Mouse (Mus musculus) lung, embryonic 15.5 days (tissue): ENCODE results near the gene Zcchc8. TPM values are rescaled to one million over a fixed set of nuclear protein-coding genes. Genes with fewer than 3 reads are reported as not detected.

Source experiments
- ATAC-seq: fragments of 200-750 bp; cut with Nextera tagmentation; 2 replicates; pipeline ENCODE4 v1.8.0; 2017; ENCODE audit warnings: moderate number of reproducible peaks, borderline replicate concordance; ENCODE audit not compliant: low FRiP score, low TSS enrichment; ENCODE audit errors: extremely low read depth
- H3K27ac ChIP-seq: fragments of 300-500 bp; sonication (generic); 2 replicates; pipeline ENCODE4 v1.5.1; 2015; ENCODE audit warnings: moderate library complexity, mild to moderate bottlenecking, inconsistent platforms
- H3K27me3 ChIP-seq: fragments of 300-500 bp; sonication (generic); 2 replicates; pipeline ENCODE4 v1.6.1; 2015; ENCODE audit warnings: inconsistent platforms
- H3K36me3 ChIP-seq: fragments of 300-500 bp; sonication (generic); 2 replicates; pipeline ENCODE4 v1.6.1; 2015; ENCODE audit warnings: inconsistent platforms
- H3K4me1 ChIP-seq: fragments of 300-500 bp; sonication (generic); 2 replicates; pipeline ENCODE4 v1.6.1; 2015; ENCODE audit warnings: inconsistent platforms
- H3K4me2 ChIP-seq: fragments of 300-500 bp; sonication (generic); 2 replicates; pipeline ENCODE4 v1.6.1; 2015; ENCODE audit warnings: inconsistent platforms, mild to moderate bottlenecking, moderate library complexity
- H3K4me3 ChIP-seq: fragments of 300-500 bp; sonication (generic); 2 replicates; pipeline ENCODE4 v1.5.1; 2015; ENCODE audit warnings: mild to moderate bottlenecking, inconsistent platforms
- H3K9ac ChIP-seq: fragments of 300-500 bp; sonication (generic); 2 replicates; pipeline ENCODE4 v1.6.1; 2015; ENCODE audit warnings: inconsistent platforms
- H3K9me3 ChIP-seq: fragments of 300-500 bp; sonication (generic); 2 replicates; pipeline ENCODE4 v1.6.1; 2016; ENCODE audit warnings: inconsistent platforms
- WGBS: fragments of 180-500 bp; shearing (Covaris S2); methylation state at CpG from one replicate; pipeline ENCODE4 v1.1.7; 2015; 5-methylcytosine and 5-hydroxymethylcytosine counted together
- polyA plus RNA-seq: library from polyadenylated mRNA; unstranded; fragments of >200 nt; fragmentation: Nextera tagmentation; extraction: Ambion mirVana; gene quantifications from 2 replicates; pipeline ENCODE4 v1.2.1, GENCODE M21; 2015

Gene Zcchc8
- polyA plus RNA-seq, 1 experiment from 2014 or later: 90.4 TPM

DNA sequence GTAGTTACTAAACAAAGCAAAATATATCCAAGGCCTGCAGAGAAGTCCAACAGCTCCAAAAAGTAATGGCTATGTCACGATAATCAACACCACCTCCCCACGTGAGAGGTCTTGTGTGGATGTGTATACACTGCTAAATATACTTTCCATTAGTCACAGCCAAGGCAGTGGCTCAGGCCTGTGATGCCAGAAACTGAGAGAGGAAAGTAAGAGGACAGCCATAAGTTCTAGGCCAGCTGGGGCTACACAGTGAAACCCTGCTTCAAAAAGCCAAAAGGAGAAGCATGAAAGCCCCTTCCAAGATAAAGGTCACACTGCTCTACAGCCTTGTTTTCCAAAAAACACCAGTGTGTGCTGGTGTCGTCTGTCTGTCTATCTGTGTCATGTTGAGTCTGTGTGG lies 59.3 kb downstream of the Zcchc8 start:
- peaks cover 34% of the 10 kb centered on the region for H3K4me1 ChIP-seq
- no peaks in the 10 kb centered on the region for H3K36me3 ChIP-seq
- no peak for ATAC-seq
- no peaks in the 10 kb centered on the region for H3K9me3 ChIP-seq
- 33% methylated on average over 3 of the region's 3 CpGs for WGBS
- H3K9ac ChIP-seq: no peak overlapping the region
- H3K27ac ChIP-seq: peak overlapping the region; percentile 82
- no peak overlapping the region for H3K4me3 ChIP-seq
- 0 out of 2 replicates have a peak overlapping the region, but pooled peaks have one; percentile 8 for H3K4me2 ChIP-seq
- H3K27me3 ChIP-seq: no peaks in the 10 kb centered on the region

DNA sequence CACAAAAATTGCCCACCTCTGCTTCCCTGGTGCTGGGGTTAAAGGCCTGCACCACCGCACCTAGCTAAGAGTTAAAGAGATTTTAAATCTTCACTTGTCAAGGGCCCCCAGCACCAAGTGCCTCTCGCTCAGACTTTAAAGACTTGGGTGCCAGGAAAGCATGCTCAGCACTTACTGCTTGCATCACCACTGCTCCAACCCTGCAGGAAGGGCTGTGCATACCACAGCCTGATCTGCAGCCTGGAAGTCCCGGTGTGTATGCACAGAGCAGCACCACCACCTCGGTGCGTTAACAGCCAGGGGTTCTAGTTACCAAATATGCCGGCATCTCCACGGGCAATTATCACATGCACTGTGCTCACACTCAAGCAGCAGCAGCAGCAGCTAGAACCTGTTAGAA lies 63.2 kb downstream of the Zcchc8 start:
- Histone ChIP-seq H3K9me3 (no peaks in the 10 kb centered on the region), H3K9ac (no peak overlapping the region), H3K27ac (no peak overlapping the region), H3K4me1 (peaks cover 24% of the 10 kb centered on the region), H3K4me2 (no peak overlapping the region), H3K27me3 (no peaks in the 10 kb centered on the region), H3K4me3 (no peak overlapping the region), H3K36me3 (peaks cover 10% of the 10 kb centered on the region)
- WGBS: 42% methylated on average over 7 of the region's 7 CpGs
- ATAC-seq: no peak

GRCm38 (mm10) chr5:123654937-123655336 lies 66.0 kb downstream of the Zcchc8 start:
- no peaks in the 10 kb centered on the region for H3K27me3 ChIP-seq
- H3K36me3 ChIP-seq: peaks cover 10% of the 10 kb centered on the region
- H3K27ac ChIP-seq: no peak overlapping the region
- H3K4me3 ChIP-seq: no peak overlapping the region
- no peak overlapping the region for H3K4me2 ChIP-seq
- WGBS: 63% methylated on average over 5 of the region's 5 CpGs
- H3K9ac ChIP-seq: no peak overlapping the region
- ATAC-seq: no peak
- H3K4me1 ChIP-seq: peaks cover 8% of the 10 kb centered on the region; the same call in 1 of the 2 replicates
- H3K9me3 ChIP-seq: no peaks in the 10 kb centered on the region

GRCm38 (mm10) chr5:123653287-123653801 lies 67.6 kb downstream of the Zcchc8 start:
- no peak overlapping the region for H3K27ac ChIP-seq
- 89% methylated on average over 11 of the region's 11 CpGs for WGBS
- no peaks in the 10 kb centered on the region for H3K27me3 ChIP-seq
- peaks cover 8% of the 10 kb centered on the region; the same call in 1 of the 2 replicates for H3K4me1 ChIP-seq
- H3K9me3 ChIP-seq: no peaks in the 10 kb centered on the region
- H3K36me3 ChIP-seq: peaks cover 10% of the 10 kb centered on the region
- no peak overlapping the region for H3K4me3 ChIP-seq
- H3K4me2 ChIP-seq: no peak overlapping the region
- no peak overlapping the region for H3K9ac ChIP-seq
- no peak for ATAC-seq

GRCm38 (mm10) chr5:123650825-123651224 lies 70.1 kb downstream of the Zcchc8 start:
- no peaks in the 10 kb centered on the region for H3K27me3 ChIP-seq
- no peaks in the 10 kb centered on the region for H3K9me3 ChIP-seq
- 80% methylated on average over 2 of the region's 2 CpGs for WGBS
- no peak overlapping the region for H3K27ac ChIP-seq
- no peak overlapping the region for H3K9ac ChIP-seq
- H3K4me3 ChIP-seq: no peak overlapping the region
- ATAC-seq: no peak
- no peaks in the 10 kb centered on the region for H3K4me1 ChIP-seq
- H3K36me3 ChIP-seq: peaks cover 21% of the 10 kb centered on the region
- no peak overlapping the region for H3K4me2 ChIP-seq

Other genes starting within 250 kb of the Zcchc8 start
- gene Lrrc43, start 231.8 kb downstream of the Zcchc8 start, polyA plus RNA-seq: 0.60 and 0.65 TPM in 2 replicates
- not detected in 2 replicates for gene Il31, start 231.6 kb downstream of the Zcchc8 start, polyA plus RNA-seq
- gene B3gnt4, start 210.6 kb downstream of the Zcchc8 start, polyA plus RNA-seq: 0.40 and 0.54 TPM in 2 replicates
- 109 and 115 TPM in 2 replicates for gene Diablo, start 196.9 kb downstream of the Zcchc8 start, polyA plus RNA-seq
- gene Gm49027, start 195.6 kb downstream of the Zcchc8 start, polyA plus RNA-seq: 0.36 and 1.3 TPM in 2 replicates
- gene Vps33a, start 148.1 kb downstream of the Zcchc8 start, polyA plus RNA-seq: 24.1 and 24.7 TPM in 2 replicates
- 35.5 and 39.1 TPM in 2 replicates for gene Clip1, start 36.5 kb downstream of the Zcchc8 start, polyA plus RNA-seq
- 99.7 and 107 TPM in 2 replicates for gene Rsrc2, start 28.3 kb upstream of the Zcchc8 start, polyA plus RNA-seq
- gene Kntc1, start 28.6 kb upstream of the Zcchc8 start, polyA plus RNA-seq: 30.3 and 32.3 TPM in 2 replicates
- gene Hcar2, start 144.4 kb upstream of the Zcchc8 start, polyA plus RNA-seq: 0.29 and 0.34 TPM in 2 replicates
- gene Hcar1, start 158.9 kb upstream of the Zcchc8 start, polyA plus RNA-seq: 0.59 and 0.75 TPM in 2 replicates
- 118 and 120 TPM in 2 replicates for gene Denr, start 186.1 kb upstream of the Zcchc8 start, polyA plus RNA-seq
- 1.7 and 2.3 TPM in 2 replicates for gene Gm43518, start 206.3 kb upstream of the Zcchc8 start, polyA plus RNA-seq
- 5.2 and 6.3 TPM in 2 replicates for gene Ccdc62, start 209.6 kb upstream of the Zcchc8 start, polyA plus RNA-seq